Mouse (Mus musculus): ENCODE measurements at regions not wholly inside any gene's neighbourhood (a gene's known extent, or its start where the extent isn't known, plus 50 kb on each side); places are given as distances from the start of the nearest gene placed in this dataset.
"Not testable (repeated sequence)": the region's sequence is repeated elsewhere in the genome, so short reads cannot be mapped to it uniquely, and the experiment has no call there.

DNA sequence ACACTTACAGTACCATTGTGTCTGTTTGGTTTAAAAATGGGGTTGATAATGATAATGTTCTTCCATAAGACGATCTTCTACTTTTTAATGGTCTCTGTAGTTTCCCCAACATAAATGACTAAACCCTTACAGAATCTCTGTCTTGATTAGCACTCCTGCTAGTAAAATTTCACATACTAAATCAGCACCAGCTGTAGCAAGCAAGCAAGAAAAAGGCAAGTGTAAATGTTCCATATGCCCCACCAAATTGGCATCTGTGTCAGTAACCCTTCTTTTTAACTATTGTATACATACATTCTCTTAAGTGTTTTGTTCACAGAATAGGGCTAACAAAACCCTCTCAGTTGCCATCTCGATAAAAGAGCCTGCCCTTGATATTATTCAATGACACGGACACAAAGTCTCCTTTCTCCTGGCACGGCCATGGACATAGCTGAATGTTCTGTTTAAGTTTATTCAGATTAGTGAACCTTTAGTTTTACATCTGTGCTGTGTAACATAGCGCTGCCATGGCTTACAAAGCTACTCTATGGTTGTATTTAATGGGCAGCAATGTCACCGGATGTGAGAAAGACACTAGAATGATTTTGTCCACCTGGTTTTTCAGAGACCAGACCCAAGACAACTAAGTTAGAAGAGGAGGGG is 414.3 kb downstream of the Gtdc1 start:
- DNase-seq: no peak

DNA sequence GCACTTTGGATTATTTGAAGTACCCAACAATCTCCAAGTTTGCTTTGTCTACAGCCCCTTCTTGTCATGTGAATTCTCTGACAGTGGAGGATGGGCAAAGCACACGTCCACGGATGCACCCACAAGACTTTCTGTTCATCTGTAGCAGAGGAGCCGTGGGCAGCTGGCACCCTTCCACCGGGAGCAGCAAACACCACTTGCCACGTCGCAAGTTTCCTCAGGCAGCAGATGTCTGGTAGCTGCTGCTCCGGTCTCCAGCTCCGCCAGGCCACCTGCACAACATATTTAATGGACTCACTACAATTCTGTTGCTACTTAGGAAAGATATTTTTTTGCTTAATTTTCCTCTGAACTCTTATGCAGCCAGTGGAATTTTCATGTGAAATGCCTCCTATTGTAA is 415.1 kb downstream of the Gtdc1 start:
- peak in 1 of 2 experiments; percentile 40 for DNase-seq

DNA sequence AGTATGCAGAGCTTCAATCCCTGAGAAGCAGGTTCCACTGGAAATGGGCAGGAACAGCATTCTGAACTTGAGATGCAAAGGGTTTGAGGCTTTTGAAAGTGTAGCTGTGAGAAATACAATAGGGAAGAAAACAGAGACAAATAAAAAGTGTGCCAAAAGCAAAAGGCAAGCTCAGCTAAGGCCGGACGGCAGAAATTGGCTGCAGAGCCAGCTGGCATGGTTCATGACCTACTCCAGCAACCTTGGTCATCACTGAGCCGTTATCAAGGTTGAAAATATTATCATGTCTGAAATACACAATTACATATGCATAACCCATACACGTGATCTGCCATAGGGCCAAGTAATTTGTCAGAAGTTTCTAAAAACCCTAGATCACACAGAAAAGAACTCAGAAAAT is 418.4 kb downstream of the Gtdc1 start:
- no peak for DNase-seq

DNA sequence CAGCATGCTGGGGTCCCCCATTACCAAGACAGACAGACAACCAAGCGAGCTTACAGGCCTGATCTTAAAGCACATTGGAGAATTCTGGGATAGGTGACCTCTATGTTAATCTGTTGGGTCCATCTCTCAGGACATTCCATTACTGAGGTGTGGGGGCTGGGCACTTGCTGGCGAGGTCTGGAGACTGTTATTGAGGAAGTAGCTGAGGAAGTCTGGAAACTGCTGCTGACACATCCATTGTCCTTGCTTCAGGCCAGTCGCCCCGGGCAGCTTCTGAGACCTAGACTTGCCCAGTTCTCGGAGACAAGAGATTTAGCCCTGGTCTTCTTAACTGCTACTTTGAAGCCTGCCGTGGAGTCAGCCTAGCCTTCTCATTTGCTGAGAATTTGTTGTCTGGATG is 423.2 kb downstream of the Gtdc1 start:
- peak; percentile 68 to 78 for DNase-seq

DNA sequence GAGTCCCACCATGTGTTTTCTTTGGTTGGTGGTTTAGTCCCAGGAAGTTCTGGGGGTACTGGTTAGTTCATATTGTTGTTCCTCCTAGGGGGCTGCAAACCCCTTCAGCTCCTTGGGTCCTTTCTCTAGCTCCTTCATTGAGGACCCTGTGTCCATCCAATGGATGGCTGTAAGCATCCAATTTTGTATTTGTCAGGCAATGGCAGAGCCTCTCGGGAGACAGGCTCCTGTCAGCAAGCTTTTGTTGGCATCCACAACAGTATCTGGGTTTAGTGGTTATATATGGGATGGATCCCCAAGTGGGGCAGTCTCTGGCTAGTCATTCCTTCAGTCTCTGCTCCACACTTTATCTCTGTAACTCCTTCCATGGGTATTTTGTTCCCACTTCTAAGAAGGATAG is 436.7 kb downstream of the Gtdc1 start:
- DNase-seq: not testable (repeated sequence)

DNA sequence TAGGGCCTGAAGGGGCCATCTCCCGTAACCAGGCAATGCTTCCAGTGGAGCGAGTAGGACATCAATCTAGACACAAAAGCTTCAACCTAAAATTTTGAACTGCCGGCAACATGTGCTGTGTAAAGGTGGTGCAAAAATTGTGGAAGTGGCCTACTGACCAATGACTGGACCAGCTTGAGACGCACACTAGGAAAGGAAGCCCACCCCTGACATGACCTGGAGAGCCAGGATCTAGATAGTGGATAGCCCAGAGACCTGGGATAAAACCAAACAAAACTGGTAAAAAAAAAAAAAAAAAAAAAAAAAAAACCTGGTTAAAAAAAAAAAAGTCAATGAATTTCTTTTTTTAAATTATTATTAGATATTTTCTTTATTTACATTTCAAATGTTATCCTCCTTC is 437.2 kb downstream of the Gtdc1 start:
- no peak for DNase-seq

DNA sequence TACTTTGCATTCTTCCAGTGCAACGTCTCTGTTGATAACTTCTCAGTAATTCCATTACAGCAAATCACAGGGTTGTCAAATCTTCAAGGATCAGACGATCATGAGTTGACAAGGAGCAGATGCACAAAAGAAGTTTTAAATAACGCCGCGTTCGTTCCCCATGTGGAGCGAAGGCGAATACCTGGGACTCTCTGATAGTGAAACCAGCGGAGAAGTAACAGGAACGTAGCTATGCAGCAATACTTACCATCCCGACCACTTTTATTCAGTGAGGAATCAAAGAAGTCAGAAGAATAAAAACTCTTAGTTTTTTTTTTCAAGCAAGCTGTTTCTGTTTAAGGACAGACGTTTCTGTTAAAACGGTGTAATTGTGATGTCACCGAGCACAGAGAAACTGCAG is 441.6 kb downstream of the Gtdc1 start:
- DNase-seq: no peak

DNA sequence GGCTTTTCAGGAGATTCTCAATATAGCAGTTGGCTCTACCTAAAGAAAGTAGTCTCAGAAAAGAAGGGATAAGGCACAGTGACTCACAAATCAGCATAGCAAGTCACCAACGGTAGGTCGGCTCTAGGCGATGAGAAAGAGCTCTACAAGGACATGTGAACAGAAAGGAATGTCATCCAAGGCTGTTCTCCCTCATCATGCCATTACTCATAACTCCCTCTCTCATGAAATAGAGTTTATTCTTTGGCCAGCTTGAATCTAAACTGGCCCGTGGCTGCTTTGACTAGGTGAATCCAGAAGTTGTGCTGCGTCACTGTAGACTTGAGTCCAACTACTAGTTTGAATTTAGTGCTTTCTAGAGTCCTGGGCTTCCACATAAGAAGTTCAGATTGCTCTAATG is 447.7 kb downstream of the Gtdc1 start:
- no peak for DNase-seq

DNA sequence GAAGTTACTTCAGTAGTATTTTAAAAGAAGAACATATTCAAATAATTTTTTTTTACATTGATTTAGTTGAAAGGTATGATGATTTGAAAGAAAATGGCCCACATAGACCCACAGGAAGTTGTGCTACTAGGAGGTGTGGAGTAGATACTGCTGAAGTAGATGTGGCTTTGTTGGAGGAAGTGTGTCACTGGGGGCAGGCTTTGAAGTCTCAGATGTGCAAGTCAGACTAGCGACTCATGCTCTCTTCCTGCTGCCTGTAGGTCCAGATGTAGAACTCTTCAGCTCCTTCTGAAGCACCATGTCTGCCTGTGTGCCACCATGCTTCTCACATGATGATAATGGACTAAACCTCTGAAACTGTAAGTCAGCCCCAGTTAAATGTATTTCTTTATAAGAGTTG is 452.0 kb downstream of the Gtdc1 start:
- no peak for DNase-seq

DNA sequence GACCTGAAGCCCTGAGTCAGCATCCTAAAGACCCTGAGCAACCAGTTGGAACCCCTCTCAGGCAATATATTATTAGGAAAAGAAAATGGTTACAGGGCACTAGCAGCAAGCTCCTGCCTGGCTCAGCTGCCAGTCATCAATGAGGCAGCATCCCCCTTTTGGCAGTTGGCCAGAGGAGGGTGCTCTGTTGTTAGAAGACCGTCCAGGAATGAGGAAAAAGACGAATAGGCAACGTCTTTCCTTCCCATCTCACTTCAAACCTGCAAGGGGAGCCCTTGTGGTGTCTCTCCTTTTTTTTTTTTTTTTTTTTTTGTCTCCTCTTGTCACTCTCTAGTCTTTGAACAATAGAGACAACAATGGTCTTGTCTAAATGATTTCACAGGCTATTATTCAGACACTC is 452.8 kb downstream of the Gtdc1 start:
- DNase-seq: no peak

DNA sequence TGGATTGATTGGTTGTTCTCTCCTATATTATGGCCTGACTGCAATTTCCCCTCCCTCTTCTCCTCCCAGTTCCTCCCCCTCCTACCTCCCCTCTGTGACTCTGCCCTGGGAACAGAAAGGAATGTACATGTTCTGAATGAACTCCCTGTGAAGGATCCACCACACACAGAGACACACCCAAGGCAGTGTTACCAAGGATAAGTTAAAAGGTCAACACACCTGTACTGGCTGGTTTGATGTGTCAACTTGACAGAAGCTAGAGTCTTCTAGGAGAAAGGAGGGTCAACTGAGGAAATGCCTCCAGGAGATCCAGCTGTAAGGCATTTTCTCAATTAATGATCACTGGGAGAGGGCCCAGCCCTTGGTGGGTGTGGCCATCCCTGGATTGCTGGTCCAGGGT is 456.1 kb downstream of the Gtdc1 start:
- DNase-seq: no peak

DNA sequence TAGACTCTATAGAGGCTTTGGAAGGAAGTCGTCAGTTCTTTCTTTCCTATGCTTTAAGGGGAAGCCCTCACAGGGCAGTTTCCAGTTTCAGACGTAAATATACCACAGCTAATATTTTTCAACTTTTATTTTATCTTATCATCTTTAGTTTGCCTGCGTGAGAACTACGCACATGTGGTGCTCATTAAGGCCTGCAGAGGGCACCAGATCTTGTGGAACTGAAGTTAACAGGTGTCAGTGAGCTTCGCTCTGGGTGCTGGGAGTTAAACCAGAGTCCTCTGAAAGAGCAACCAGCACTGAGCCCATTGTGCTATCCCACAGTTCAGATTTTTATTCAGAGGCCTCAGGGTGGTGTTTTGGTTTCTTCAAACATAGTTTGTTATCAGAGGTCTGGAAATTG is 456.5 kb downstream of the Gtdc1 start:
- DNase-seq: no peak

DNA sequence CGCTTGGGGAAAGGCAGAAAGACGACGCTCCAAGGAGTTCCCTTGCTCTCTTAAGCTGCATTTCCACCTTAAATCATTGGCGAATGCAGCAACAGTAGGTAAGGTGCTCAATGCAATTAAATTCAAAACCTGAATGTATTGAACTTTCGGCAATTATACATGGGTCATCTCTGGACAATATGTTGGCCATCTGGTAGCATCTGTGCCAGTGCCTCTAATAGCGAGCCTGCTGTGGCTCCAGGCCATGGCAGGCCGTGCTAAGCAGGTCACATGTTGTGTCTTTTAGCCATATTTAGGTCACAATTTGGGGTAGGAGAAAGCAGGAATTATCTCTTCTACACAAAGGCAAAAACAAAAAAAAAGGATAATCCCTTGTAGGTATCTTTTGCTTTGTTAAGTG is 462.8 kb downstream of the Gtdc1 start:
- no peak for DNase-seq

DNA sequence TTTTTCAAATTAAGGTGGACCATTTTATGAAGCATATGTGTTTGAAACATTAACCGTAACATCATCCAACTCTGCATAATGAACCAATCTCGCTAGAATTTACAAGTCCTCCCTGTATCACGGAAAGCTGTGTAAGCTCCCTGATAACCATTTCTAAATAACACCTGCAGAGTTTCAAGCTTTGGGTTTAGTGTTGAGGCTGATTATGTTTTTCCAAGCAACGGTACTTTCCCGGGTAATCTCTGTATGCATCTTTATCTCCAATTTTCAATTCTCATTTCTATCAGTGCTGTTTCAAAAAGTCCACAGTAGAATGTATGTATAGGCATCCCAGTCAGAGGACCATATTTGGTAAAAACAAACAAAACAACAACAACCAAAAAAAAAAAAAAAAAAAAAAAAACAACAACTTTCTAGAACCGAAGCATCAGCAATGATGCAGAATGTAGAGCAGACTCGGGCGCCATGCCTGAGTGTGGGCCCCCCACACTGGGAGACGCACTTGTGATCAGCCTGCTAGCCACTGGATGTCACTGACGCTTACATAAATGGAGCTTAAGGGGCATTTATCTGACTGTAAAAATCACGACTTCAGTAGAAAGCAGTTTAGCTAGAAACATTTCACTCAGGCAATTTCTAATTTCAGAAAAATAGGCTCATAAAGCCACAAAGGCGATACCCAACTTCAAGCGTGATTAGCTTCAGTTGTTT is 464.7 kb downstream of the Gtdc1 start:
- no peak for DNase-seq

DNA sequence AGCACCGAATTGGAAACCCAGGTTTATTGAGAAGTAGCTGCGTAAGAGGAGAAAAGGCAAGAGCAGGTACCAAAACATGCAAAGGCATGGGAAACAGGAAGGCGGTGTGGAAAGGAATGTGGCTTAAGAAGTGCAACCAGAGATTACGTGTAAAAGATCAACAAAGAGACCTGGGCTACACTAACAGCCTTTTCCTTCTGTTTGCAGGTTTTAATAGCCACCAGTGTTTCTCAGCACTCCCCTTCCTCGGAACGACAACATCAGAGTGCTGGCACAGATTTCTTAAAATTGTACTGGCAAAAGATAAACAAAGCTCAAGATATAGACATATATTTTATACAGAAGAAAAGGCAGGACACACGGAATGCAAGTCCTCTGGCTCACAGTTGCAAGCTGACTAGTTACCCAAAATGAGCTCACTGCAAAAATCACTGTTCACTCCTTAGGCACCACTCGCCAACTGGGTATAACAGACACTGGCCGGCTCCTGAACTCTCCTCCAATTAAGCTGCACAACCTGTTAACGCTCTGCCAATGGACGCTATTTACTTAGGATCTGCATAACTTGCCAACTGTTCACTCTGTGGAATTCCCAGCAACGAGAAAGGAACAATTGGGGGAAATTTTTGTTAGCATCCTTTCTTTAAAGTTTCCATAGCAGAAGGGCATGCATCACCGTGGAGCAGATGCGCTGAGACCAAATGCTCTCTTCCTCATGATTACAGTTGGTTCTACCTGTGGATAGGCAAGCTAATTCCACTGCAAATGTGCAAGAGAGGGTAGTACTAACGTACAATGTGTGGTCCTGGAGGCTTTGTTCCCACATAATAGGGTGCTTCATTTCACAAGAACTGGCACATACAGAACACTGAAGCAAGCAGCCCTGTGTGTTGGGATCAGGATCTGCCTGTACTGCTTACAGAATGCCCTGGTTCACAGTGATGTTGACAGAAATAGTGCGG is 465.9 kb downstream of the Gtdc1 start:
- no peak for DNase-seq

DNA sequence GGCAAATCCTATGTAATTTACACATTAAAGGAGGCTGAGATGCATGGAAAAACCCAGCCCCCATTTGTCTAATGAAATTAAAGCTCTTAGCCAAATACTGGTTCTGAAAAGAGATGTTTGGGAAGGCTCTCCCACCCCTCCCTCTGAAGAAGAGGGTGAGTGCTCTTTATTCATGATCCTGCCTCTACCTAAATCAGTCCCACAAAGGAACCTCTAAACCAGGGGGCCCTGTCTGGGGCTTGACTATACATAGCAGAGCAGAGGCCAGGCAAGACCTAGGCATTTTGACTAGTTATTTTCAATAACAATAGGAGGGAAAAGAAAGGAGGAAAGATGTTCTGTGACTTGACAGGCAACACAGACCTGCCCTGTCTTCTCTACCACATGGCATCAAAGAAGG is 478.0 kb downstream of the Gtdc1 start:
- DNase-seq: no peak
